ENCODE assay signal across 19 mouse cellular contexts in genomic region chr3:92485863-92486262, GRCm38 (mm10). TPM values are rescaled to one million over a fixed set of nuclear protein-coding genes. Genes with fewer than 3 reads are reported as not detected.
DNase-seq lines count a peak whose midpoint lies in the region; ATAC-seq and TF ChIP-seq lines count a peak whose summit lies in the region.
"Had no signal": no experiment of that assay in that cellular context is flagged by ENCODE, and none has a peak within 500 bp of the region (broad histone marks: within the 10 kb centered on the region; RNA-seq: fewer than 3 reads in every experiment).

Gene Sprr1a, minus strand, starts transcription at chr3:92485895.

- peak; percentile 35; the same call in 1 of the 2 replicates for ATAC-seq in lung, postnatal 0 days
- ATAC-seq in stomach, embryonic 15.5 days (ENCODE audit: insufficient read depth, low FRiP score, low read depth) = peak; percentile 80
- ATAC-seq in heart, embryonic 12.5 days (ENCODE audit: insufficient number of reproducible peaks, low FRiP score) = no peak

- peak; percentile 20 to 70 for DNase-seq in adrenal gland, adult (ENCODE audit: inconsistent age in 2 of 2, low spot score in 1 of 2)
- no peak for DNase-seq in adrenal gland, postnatal 25 days
- peak; percentile 53 for DNase-seq in lung, postnatal 0 days (ENCODE audit: low spot score)
- no peak for DNase-seq in lung, postnatal 25 days (ENCODE audit: low spot score)
- DNase-seq in brain, adult 2 months (ENCODE audit: low read depth, low spot score) = peak; percentile 40
- no peak for DNase-seq in cerebellum, postnatal 36 days
- DNase-seq: cerebellum, adult 11-12 months; gastrocnemius, adult 2 months; kidney, postnatal 14 days; thymus, adult 18-20 months had no signal

- no peak within 1 kb of the TSS for H3K4me2 ChIP-seq in lung, postnatal 0 days (replicated peaks; ENCODE audit: low read depth, low read length)
- H3K4me2 ChIP-seq in stomach, embryonic 15.5 days = no peak within 1 kb of the TSS
- no peak within 1 kb of the TSS for H3K4me2 ChIP-seq in heart, embryonic 12.5 days
- H3K4me2 ChIP-seq: forebrain, embryonic 12.5 days; heart, embryonic 13.5 days; hindbrain, embryonic 13.5 days had no signal

- H3K36me3 ChIP-seq in lung, postnatal 0 days (ENCODE audit: insufficient read depth, low read length) = no peaks in the 10 kb centered on the region
- H3K36me3 ChIP-seq in stomach, embryonic 15.5 days = no peaks in the 10 kb centered on the region
- H3K36me3 ChIP-seq in heart, embryonic 12.5 days = no peaks in the 10 kb centered on the region
- H3K36me3 ChIP-seq: forebrain, embryonic 12.5 days; G1E; heart, embryonic 13.5 days; hindbrain, embryonic 13.5 days had no signal

- H3K27me3 ChIP-seq in lung, postnatal 0 days (replicated peaks; ENCODE audit: insufficient read depth, low read length) = no peaks in the 10 kb centered on the region
- no peaks in the 10 kb centered on the region for H3K27me3 ChIP-seq in stomach, embryonic 15.5 days (replicated peaks)
- H3K27me3 ChIP-seq in heart, embryonic 12.5 days (replicated peaks) = no peaks in the 10 kb centered on the region
- H3K27me3 ChIP-seq: forebrain, embryonic 12.5 days; heart, embryonic 13.5 days; hindbrain, embryonic 13.5 days had no signal

- H3K4me1 ChIP-seq in lung, postnatal 0 days (ENCODE audit: insufficient read depth, low read depth, low read length) = no peaks in the 10 kb centered on the region
- no peaks in the 10 kb centered on the region for H3K4me1 ChIP-seq in stomach, embryonic 15.5 days
- no peaks in the 10 kb centered on the region for H3K4me1 ChIP-seq in heart, embryonic 12.5 days (replicated peaks)
- H3K4me1 ChIP-seq: forebrain, embryonic 12.5 days; heart, embryonic 13.5 days; hindbrain, embryonic 13.5 days had no signal

- no peak within 1 kb of the TSS for H3K27ac ChIP-seq in lung, postnatal 0 days (ENCODE audit: low read length)
- H3K27ac ChIP-seq in stomach, embryonic 15.5 days = peak within 1 kb of the TSS; percentile 71; the same call in 1 of the 2 replicates
- no peak within 1 kb of the TSS for H3K27ac ChIP-seq in heart, embryonic 12.5 days (ENCODE audit: poor library complexity, severe bottlenecking)
- H3K27ac ChIP-seq: forebrain, embryonic 12.5 days; gastrocnemius, adult 2 months; heart, embryonic 13.5 days; hindbrain, embryonic 13.5 days; macrophage had no signal

- no peaks in the 10 kb centered on the region for H3K9me3 ChIP-seq in lung, postnatal 0 days (ENCODE audit: low read length)
- no peaks in the 10 kb centered on the region for H3K9me3 ChIP-seq in stomach, embryonic 15.5 days
- no peaks in the 10 kb centered on the region for H3K9me3 ChIP-seq in heart, embryonic 12.5 days (replicated peaks)
- H3K9me3 ChIP-seq: forebrain, embryonic 12.5 days; heart, embryonic 13.5 days; hindbrain, embryonic 13.5 days had no signal

- no peak for TF ChIP-seq EP300 in lung, postnatal 0 days (IDR thresholded peaks at IDR 0.05)

- no peak within 1 kb of the TSS for H3K9ac ChIP-seq in lung, postnatal 0 days (replicated peaks; ENCODE audit: low read depth)
- H3K9ac ChIP-seq in stomach, embryonic 15.5 days = no peak within 1 kb of the TSS
- H3K9ac ChIP-seq in heart, embryonic 12.5 days = no peak within 1 kb of the TSS
- H3K9ac ChIP-seq: forebrain, embryonic 12.5 days; heart, embryonic 13.5 days; hindbrain, embryonic 13.5 days had no signal

- no peak within 1 kb of the TSS for H3K4me3 ChIP-seq in lung, postnatal 0 days (ENCODE audit: low read depth, low read length)
- H3K4me3 ChIP-seq in stomach, embryonic 15.5 days (replicated peaks) = no peak within 1 kb of the TSS
- H3K4me3 ChIP-seq in heart, embryonic 12.5 days = no peak within 1 kb of the TSS
- H3K4me3 ChIP-seq: forebrain, embryonic 12.5 days; gastrocnemius, adult 2 months; heart, embryonic 13.5 days; hindbrain, embryonic 13.5 days had no signal

- TF ChIP-seq CTCF in lung, postnatal 0 days (IDR thresholded peaks at IDR 0.05) = no peak

RNA-seq across cellular contexts. Expression of gene Sprr1a, which starts in this region (rescaled TPM):
- total RNA-seq in adrenal gland, postnatal 25 days (2021) = not detected in 2 replicates
- 2.0 and 2.7 TPM in 2 replicates for polyA plus RNA-seq in lung, postnatal 0 days (2015; fragmentation: Nextera tagmentation; extraction: Ambion mirVana)
- 69.5 and 186 TPM in 2 replicates for polyA plus RNA-seq in stomach, embryonic 15.5 days (2015; fragmentation: Nextera tagmentation; extraction: Ambion mirVana)
- 0.24 and 0.37 TPM in 2 replicates for polyA plus RNA-seq in heart, embryonic 12.5 days (2016; fragmentation: Nextera tagmentation; extraction: Ambion mirVana)
- total RNA-seq: G1E; gastrocnemius, adult 2 months; left cerebral cortex, adult 8-10 months; liver, adult 2 months had no signal
- polyA plus RNA-seq: forebrain, embryonic 12.5 days; G1E; hindbrain, embryonic 13.5 days; liver, adult 2 months; macrophage had no signal

Comparison
In these comparisons a context has a peak if more than half of its experiments do, and no peak if none do; other contexts are left out.
1. RNA of gene Sprr1a (polyA plus RNA-seq): 69.5 to 186 TPM in stomach, embryonic 15.5 days; 2.0 to 2.7 TPM in lung, postnatal 0 days and 0.24 to 0.37 TPM in heart, embryonic 12.5 days; every median in the first group is over 10 times any median in the second.
2. DNase-seq: peak in adrenal gland, adult (2 of 2), lung, postnatal 0 days (single experiment) and brain, adult 2 months (single experiment); none in adrenal gland, postnatal 25 days (single experiment), lung, postnatal 25 days (single experiment) and cerebellum, postnatal 36 days (0 of 2).